Mouse (Mus musculus) brain, embryonic 14.5 days (tissue): ENCODE measurements around the gene Ago4. TPM values are rescaled to one million over a fixed set of nuclear protein-coding genes. Genes with fewer than 3 reads are reported as not detected.

Source experiments
- DNase-seq: peaks from one replicate; pipeline ENCODE4 v3.0.0-alpha.2; 2011; ENCODE audit warnings: low read depth
- CTCF ChIP-seq: fragments of 200-500 bp; IDR thresholded peaks from 2 replicates; pipeline ENCODE4 v1.5.1; 2012; ENCODE audit warnings: inconsistent platforms, mild to moderate bottlenecking, moderate library complexity, borderline replicate concordance; ENCODE audit not compliant: insufficient read depth, insufficient read length; ENCODE audit errors: extremely low read depth
- POLR2A ChIP-seq: fragments of 200-500 bp; IDR thresholded peaks from 2 replicates; pipeline ENCODE4 v1.6.1; 2012; ENCODE audit warnings: mild to moderate bottlenecking, inconsistent platforms, borderline replicate concordance; ENCODE audit not compliant: poor library complexity, insufficient read depth, insufficient read length, severe bottlenecking; ENCODE audit errors: extremely low read depth
- polyA plus RNA-seq: library from polyadenylated mRNA; depleted of rRNA; stranded (reverse); fragments of >200 nt; gene quantifications from 2 replicates; pipeline ENCODE4 v1.2.3, GENCODE M21; 2012

Ago4 gene
- polyA plus RNA-seq, 1 experiment, result 13.8 TPM

GRCm38 (mm10) chr4:126502141-126502976, 30.9 kb downstream of the Ago4 start:
- TF ChIP-seq POLR2A (no peak), CTCF (no peak)
- DNase-seq, result peak; percentile 54

GRCm38 (mm10) chr4:126498601-126499000, 34.7 kb downstream of the Ago4 start:
- TF ChIP-seq POLR2A, result no peak
- TF ChIP-seq CTCF, result no peak
- DNase-seq, result no peak

GRCm38 (mm10) chr4:126496963-126497362, 36.3 kb downstream of the Ago4 start:
- TF ChIP-seq CTCF (no peak), POLR2A (no peak)
- no peak for DNase-seq

- DNase-seq, result no peak
- TF ChIP-seq POLR2A (no peak), CTCF (no peak)
These were observed 37.1 kb downstream of the Ago4 start for GRCm38 (mm10) chr4:126495942-126496790.

- no peak for TF ChIP-seq POLR2A
- TF ChIP-seq CTCF, result no peak
- DNase-seq, result no peak
These were observed 37.8 kb downstream of the Ago4 start for GRCm38 (mm10) chr4:126495453-126495852.

- TF ChIP-seq POLR2A (no peak), CTCF (no peak)
- no peak for DNase-seq
These were observed 39.9 kb downstream of the Ago4 start for GRCm38 (mm10) chr4:126493416-126493815.

GRCm38 (mm10) chr4:126491977-126492376, 41.3 kb downstream of the Ago4 start:
- TF ChIP-seq POLR2A (no peak), CTCF (no peak)

GRCm38 (mm10) chr4:126490726-126491125, 42.5 kb downstream of the Ago4 start:
- TF ChIP-seq POLR2A (no peak), CTCF (no peak)

More at GRCm38 (mm10) chr4:126491977-126492376, 41.3 kb downstream of the Ago4 start:
- DNase-seq, result no peak

GRCm38 (mm10) chr4:126489811-126490210, 43.5 kb downstream of the Ago4 start:
- TF ChIP-seq POLR2A, result no peak
- TF ChIP-seq CTCF, result no peak
- no peak for DNase-seq

More at GRCm38 (mm10) chr4:126490726-126491125, 42.5 kb downstream of the Ago4 start:
- DNase-seq, result no peak

- no peak for DNase-seq
- TF ChIP-seq CTCF (no peak), POLR2A (no peak)
These were observed 47.1 kb downstream of the Ago4 start for GRCm38 (mm10) chr4:126486217-126486616.

GRCm38 (mm10) chr4:126485065-126485464, 48.2 kb downstream of the Ago4 start:
- TF ChIP-seq CTCF (no peak), POLR2A (no peak)

GRCm38 (mm10) chr4:126483874-126484273, 49.4 kb downstream of the Ago4 start:
- DNase-seq, result no peak
- no peak for TF ChIP-seq POLR2A
- no peak for TF ChIP-seq CTCF

More at GRCm38 (mm10) chr4:126485065-126485464, 48.2 kb downstream of the Ago4 start:
- DNase-seq, result no peak

GRCm38 (mm10) chr4:126482951-126483350, 50.3 kb downstream of the Ago4 start:
- DNase-seq, result no peak
- TF ChIP-seq POLR2A (no peak), CTCF (no peak)
